Mouse (Mus musculus): ENCODE data around the gene Btg4.

The Btg4 gene

GRCm38 (mm10) chr9:51060601-51061000 lies at the start of gene Btg4:
TSS of gene Btg4 (plus strand) at chr9:51060901.
- no peak for DNase-seq (ENCODE audit: low spot score in 2 of 2)

DNA sequence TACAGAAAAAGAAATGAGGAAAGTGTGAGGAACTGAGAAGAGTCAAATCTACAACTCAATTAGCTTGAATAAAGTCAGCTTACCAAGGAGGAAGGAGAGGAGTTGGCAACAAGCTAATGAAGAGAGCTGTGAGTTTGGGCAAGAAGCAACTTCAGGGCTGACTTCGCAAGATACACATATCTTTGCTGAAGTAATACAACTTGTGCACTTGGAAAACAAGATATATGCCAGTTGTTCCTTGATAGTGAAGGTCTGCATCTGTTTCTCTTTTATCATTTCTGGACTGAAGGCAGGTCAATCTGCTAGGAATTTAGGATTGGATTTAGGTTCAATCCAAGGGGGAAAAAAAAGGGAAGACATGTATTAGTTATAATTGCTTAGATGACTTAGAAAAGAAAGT lies 47.1 kb upstream of the Btg4 start:
- DNase-seq (ENCODE audit: low spot score in 2 of 2): no peak

DNA sequence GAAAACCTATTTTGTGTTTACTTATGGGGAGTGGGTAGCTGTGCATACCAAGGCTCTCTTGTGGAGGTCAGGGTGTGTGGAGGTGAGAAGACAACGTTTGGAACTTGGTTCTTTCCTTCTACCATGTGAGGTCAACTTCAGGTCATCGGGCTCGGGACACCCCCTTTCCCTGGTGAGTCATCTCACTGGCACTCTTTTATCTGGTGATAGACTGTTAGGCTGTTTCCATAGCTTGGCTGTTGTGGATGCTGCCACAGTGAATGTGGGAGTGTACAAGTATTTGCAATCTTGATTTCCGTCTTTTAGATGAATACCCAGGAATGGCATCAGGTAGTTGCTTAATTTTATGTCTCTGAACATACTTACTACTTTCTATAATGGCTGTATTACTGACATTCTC lies 45.0 kb upstream of the Btg4 start:
- DNase-seq (ENCODE audit: low spot score in 2 of 2): no peak

DNA sequence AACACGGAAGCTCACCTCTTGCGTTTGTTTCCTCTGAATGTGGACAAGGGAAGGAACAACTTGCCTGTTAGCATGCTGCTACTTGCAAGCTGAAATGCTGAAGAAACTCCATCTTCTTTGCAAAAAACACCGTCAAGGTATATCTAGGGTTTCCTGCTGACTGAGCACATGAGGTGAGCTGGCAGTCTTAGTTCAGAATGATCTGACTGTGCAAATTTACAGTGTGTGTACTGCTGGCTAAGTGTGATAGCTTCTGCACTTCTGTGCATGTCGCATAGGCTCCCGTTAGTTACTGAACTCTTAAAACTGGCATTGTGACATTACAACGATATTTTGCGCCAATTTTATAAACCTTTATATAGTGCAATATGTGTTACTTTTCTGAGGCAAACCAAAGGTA lies 41.0 kb upstream of the Btg4 start:
- DNase-seq (ENCODE audit: low spot score in 2 of 2): no peak

GRCm38 (mm10) chr9:51020351-51020750 lies 40.4 kb upstream of the Btg4 start:
- no peak for DNase-seq (ENCODE audit: low spot score in 2 of 2)

- DNase-seq (ENCODE audit: low spot score in 2 of 2): no peak
Measured at GRCm38 (mm10) chr9:51021123-51021795, 39.4 kb upstream of the Btg4 start.

GRCm38 (mm10) chr9:51026952-51027351 lies 33.7 kb upstream of the Btg4 start:
- no peak for DNase-seq (ENCODE audit: low spot score in 2 of 2)

- DNase-seq (ENCODE audit: low spot score in 2 of 2): no peak
Measured at GRCm38 (mm10) chr9:51030147-51030546, 30.6 kb upstream of the Btg4 start.

- DNase-seq (ENCODE audit: low spot score in 2 of 2): no peak
Measured at GRCm38 (mm10) chr9:51031603-51032002, 29.1 kb upstream of the Btg4 start.

DNA sequence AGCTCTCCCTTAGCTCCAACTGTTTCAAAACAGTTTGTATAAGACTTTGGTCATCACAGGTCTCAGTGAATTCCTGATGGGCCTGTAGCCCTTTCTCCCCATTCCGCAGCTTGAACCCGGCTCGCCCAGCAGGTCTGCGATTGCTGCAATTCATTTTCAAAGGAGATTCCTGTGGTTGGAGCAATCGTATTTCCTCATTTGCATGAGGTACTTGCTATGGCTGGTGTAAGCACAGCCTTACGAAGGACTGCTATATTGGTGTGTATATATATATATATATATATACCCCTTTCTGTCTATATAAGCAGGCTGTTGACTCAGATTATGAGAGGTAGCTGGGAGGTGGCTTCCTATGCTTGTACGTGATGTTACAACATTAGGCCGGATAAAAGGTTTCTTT lies 28.4 kb upstream of the Btg4 start:
- DNase-seq (ENCODE audit: low spot score in 2 of 2): no peak

DNA sequence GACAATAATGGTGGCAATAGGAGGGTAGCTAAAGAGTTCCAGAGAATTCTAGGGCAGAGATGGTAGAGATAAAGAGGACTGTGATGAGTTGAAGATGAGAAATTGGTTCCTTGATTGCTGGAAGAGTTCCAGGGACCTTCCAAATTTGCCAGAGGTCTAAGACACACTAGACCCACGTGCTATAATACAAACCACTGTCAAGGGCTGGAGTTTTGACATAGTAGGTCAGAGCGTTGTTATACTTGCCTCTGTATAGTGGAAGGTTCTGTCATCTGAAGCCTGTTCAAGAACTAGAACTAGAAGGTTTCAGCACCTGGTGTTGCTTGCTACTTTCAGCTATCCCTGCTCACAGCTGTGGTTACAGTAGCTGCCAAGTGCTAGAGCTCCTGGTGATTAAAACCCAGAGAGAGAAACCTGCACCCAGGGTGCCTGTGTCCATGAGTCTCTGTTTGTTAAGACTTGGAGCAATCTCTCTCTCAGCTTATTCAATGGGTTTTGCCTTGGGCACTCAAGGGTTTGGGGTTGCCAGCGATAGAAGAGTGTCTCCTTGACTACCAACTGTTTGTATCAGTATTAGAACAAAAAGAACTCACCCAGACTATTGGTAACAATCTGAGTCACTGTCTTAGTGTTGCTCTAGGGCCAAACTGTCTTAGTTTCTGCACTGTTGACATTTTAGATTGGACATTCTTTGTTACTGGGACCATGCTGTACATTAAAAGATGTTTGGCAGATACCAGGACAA lies 27.7 kb upstream of the Btg4 start:
- DNase-seq (ENCODE audit: low spot score in 2 of 2): no peak

GRCm38 (mm10) chr9:51041491-51041980 lies 19.2 kb upstream of the Btg4 start:
- DNase-seq (ENCODE audit: low spot score in 2 of 2): no peak

- DNase-seq (ENCODE audit: low spot score in 2 of 2): no peak
Measured at GRCm38 (mm10) chr9:51042136-51042535, 18.6 kb upstream of the Btg4 start.

DNA sequence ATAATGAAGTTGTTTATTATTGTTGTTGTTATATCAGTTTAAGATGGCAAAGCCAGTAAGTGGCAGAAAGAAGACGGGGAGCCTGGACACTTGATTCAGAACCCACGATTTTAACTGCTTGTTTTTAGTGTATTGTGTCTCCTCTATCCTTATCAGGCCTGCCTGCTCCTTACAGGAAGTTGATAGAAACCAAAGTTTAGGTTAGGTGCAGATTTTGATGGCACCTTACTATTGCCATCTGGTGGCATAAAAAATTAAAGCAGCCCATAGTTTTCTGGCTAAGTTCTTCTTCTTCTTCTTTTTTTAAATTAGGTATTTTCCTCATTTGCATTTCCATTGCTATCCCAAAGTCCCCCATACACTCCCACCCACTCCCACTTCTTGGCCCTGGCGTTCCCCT lies 8.5 kb upstream of the Btg4 start:
- peak in 1 of 2 experiments; percentile 22 for DNase-seq (ENCODE audit: low spot score in 2 of 2)

- no peak for DNase-seq (ENCODE audit: low spot score in 2 of 2)
Measured at GRCm38 (mm10) chr9:51056360-51057324, 4.1 kb upstream of the Btg4 start.

DNA sequence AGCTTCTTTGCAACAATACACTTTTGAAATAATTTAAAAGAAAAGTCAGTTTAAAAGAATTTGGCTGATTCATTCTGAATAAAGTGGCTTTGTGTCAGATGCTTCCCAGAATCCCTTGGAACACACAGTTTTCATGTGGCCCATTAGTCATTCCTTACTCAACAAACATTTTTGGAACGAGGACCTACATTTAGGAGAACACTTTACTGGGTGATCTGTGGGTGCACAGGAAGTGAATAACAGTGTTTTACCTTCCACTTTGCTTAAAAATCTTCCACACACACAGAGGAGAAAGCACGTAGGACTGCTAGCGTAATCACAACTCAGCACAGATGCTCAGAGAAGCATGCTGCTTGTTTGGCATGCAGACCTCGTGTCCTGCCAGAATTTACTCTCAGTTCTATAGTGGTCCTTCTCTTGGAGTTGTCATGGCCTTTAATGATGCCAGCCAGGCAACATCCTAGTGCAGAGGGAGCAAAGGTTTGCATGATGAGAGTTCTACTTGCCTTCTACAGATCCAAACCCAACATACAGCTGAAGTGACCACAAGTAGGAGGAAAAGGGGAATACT lies 1.7 kb upstream of the Btg4 start:
- DNase-seq (ENCODE audit: low spot score in 2 of 2): peak in 1 of 2 experiments; percentile 41

DNA sequence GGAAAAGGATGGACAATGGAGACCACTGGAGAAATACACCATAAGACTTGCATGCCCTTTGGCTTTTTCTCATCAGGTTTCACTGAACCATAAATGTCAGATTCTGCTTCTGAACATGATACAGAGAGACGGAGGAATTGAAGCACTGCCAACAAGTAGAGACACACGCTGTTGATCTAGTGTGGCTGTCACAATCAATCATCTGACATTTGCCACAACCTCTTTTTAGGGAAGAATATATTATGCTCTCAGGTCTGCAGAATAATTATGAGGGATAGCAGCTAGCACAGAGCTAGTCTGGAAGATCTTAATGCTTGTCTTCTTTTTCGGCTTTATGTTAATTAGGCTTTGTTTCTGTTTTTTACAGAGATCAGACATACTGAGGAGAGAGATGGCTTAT lies 7.5 kb downstream of the Btg4 start:
- DNase-seq (ENCODE audit: low spot score in 2 of 2): no peak

GRCm38 (mm10) chr9:51070801-51071200 lies 10.1 kb downstream of the Btg4 start:
- no peak for DNase-seq (ENCODE audit: low spot score in 2 of 2)

- DNase-seq (ENCODE audit: low spot score in 2 of 2): peak in 1 of 2 experiments; percentile 10
Measured at GRCm38 (mm10) chr9:51075780-51076179, 15.1 kb downstream of the Btg4 start.

DNA sequence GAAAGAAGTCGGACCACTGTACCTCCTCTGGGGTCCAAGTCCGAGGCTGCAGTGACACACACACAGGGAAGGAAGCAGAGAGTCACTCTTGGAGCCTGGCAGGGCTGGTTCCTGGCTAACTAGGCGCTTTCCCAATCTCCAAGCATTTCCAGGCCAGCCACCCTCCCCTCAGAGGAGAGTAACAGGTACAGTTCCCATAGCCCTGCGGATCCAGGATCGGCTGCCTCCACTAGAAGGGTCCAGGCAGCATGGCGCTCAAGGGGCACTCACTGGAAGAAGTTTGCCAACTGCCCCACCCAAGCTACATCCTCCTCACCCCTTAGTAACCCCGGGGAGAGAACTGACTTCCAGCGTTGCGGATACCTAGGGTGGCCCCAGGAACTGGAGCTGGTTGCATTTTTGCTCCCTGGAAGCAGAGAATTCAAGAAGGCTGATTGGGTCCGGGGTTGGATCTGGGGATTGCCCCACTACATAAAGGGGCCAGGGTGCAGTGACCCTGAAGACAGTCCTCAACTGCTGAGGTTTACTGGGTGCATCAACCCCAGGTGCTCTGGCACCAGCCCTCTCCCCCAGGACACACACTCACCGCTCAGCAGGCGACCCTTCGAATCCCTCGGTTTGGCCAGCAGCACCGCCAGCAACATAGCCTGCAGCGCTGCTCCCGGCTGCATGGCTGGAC lies 15.7 kb downstream of the Btg4 start:
- no peak for DNase-seq (ENCODE audit: low spot score in 2 of 2)

DNA sequence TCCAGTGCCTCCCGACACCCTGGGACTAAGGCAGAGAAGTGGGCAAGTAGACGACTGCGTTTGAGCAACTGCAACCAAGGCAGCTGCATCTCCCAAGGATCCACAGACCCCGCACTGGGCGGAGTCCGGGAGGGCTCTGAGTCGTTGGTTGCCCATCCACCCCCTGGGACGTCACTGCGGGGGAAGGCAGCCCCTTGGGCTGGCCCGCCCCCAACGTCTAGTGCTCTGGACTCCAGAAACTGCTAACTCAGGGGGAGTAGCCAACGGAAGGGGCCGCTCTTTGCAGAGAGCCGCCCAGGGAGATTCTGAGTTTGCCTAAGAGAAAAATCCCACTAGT lies 16.2 kb downstream of the Btg4 start, which contains the start of gene Layn:
TSS of gene Layn (minus strand) at position 116 of the 337 bp plus-strand sequence.
- DNase-seq (ENCODE audit: low spot score in 2 of 2): peak in 1 of 2 experiments; percentile 41
